Comparison of ENCODE assay signal across 8 mouse cellular contexts in the genomic region with DNA sequence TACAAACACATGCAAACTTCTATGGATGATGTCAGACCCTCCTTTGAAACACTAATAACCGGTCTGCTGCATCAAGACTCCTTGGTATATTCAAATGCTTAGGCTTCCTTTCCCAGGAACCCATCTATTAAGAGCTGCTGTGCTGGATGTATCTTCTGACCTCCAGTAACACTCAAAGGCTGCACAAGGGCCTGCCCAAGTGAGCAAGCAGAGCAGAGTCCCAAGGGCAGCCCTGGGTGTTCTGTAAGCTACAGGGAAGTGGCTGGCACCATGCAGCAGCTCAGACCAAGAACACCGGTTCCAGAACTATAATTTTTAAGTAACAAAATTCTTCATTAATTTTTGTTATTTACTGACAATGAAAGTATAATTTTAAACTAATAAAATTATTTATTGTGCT.
"Had no signal": no experiment of that assay in that cellular context is flagged by ENCODE, and none has a peak within 500 bp of the region (broad histone marks: within the 10 kb centered on the region; RNA-seq: fewer than 3 reads in every experiment).

No protein-coding gene starts in this region.

- H3K9me3 ChIP-seq: limb, embryonic 13.5 days had no signal

- H3K4me2 ChIP-seq: limb, embryonic 13.5 days; midbrain, embryonic 12.5 days had no signal

- DNase-seq: left cerebral cortex, postnatal 4 days; lung, adult 18-20 months; thymus, postnatal 4 days had no signal

- H3K36me3 ChIP-seq: limb, embryonic 13.5 days; midbrain, embryonic 12.5 days had no signal

- H3K9ac ChIP-seq: limb, embryonic 13.5 days; liver, embryonic 14.5 days; midbrain, embryonic 12.5 days had no signal

- H3K27ac ChIP-seq: layer of hippocampus, adult 2 months; limb, embryonic 13.5 days; liver, embryonic 14.5 days; midbrain, embryonic 12.5 days; stomach, postnatal 0 days had no signal

- H3K4me3 ChIP-seq: layer of hippocampus, adult 2 months; limb, embryonic 13.5 days; midbrain, embryonic 12.5 days had no signal

- H3K27me3 ChIP-seq: limb, embryonic 13.5 days; midbrain, embryonic 12.5 days had no signal
